Mouse (Mus musculus) neural tube, embryonic 13.5 days (tissue): ENCODE results near the gene Fkbp15. TPM values are rescaled to one million over a fixed set of nuclear protein-coding genes. Genes with fewer than 3 reads are reported as not detected.
A peak's percentile ranks its signal among the peaks of the same experiment; 100 is the strongest.

Experiments used
- ATAC-seq: fragments of 200-750 bp; cut with Nextera tagmentation; 2 replicates; pipeline ENCODE4 v1.8.0; 2017; ENCODE audit warnings: low read depth, mild to moderate bottlenecking, moderate TSS enrichment, moderate library complexity
- H3K27ac ChIP-seq: fragments of 300-500 bp; sonication (generic); replicated peaks from 2 replicates; pipeline ENCODE4 v1.5.1; 2015; ENCODE audit warnings: moderate library complexity, mild to moderate bottlenecking, inconsistent platforms
- H3K27me3 ChIP-seq: fragments of 300-500 bp; sonication (generic); 2 replicates; pipeline ENCODE4 v1.6.1; 2015; ENCODE audit warnings: mild to moderate bottlenecking, inconsistent platforms
- H3K36me3 ChIP-seq: fragments of 300-500 bp; sonication (generic); 2 replicates; pipeline ENCODE4 v1.6.1; 2015; ENCODE audit warnings: mild to moderate bottlenecking, inconsistent platforms
- H3K4me1 ChIP-seq: fragments of 300-500 bp; sonication (generic); replicated peaks from 2 replicates; pipeline ENCODE4 v1.6.1; 2015; ENCODE audit warnings: inconsistent platforms
- H3K4me2 ChIP-seq: fragments of 300-500 bp; sonication (generic); 2 replicates; pipeline ENCODE4 v1.6.1; 2015; ENCODE audit warnings: inconsistent platforms, mild to moderate bottlenecking, moderate library complexity
- H3K4me3 ChIP-seq: fragments of 300-500 bp; sonication (generic); 2 replicates; pipeline ENCODE4 v1.5.1; 2015; ENCODE audit warnings: mild to moderate bottlenecking, inconsistent platforms
- H3K9ac ChIP-seq: fragments of 300-500 bp; sonication (generic); 2 replicates; pipeline ENCODE4 v1.6.1; 2015; ENCODE audit warnings: moderate library complexity, mild to moderate bottlenecking, inconsistent platforms
- H3K9me3 ChIP-seq: fragments of 300-500 bp; sonication (generic); 2 replicates; pipeline ENCODE4 v1.6.1; 2016; ENCODE audit warnings: inconsistent platforms
- WGBS: fragments of 180-500 bp; shearing (Covaris S2); methylation state at CpG from one replicate; pipeline ENCODE4 v1.1.7; 2015; 5-methylcytosine and 5-hydroxymethylcytosine counted together
- polyA plus RNA-seq: library from polyadenylated mRNA; unstranded; fragments of >200 nt; fragmentation: Nextera tagmentation; extraction: Ambion mirVana; gene quantifications from 2 replicates; pipeline ENCODE4 v1.2.1, GENCODE M21; 2015

Gene Fkbp15
- polyA plus RNA-seq, 1 experiment from 2014 or later: 24.8 TPM

- Histone ChIP-seq H3K36me3 (peaks cover 77% of the 10 kb centered on the region), H3K27ac (no peak overlapping the region), H3K4me3 (no peak overlapping the region), H3K9me3 (no peaks in the 10 kb centered on the region), H3K27me3 (no peaks in the 10 kb centered on the region), H3K4me1 (no peaks in the 10 kb centered on the region), H3K9ac (no peak overlapping the region), H3K4me2 (no peak overlapping the region)
- ATAC-seq: no peak
- WGBS: 65% methylated on average over 4 of the region's 4 CpGs
These were observed 53.5 kb downstream of the Fkbp15 start for GRCm38 (mm10) chr4:62306840-62307239.

DNA sequence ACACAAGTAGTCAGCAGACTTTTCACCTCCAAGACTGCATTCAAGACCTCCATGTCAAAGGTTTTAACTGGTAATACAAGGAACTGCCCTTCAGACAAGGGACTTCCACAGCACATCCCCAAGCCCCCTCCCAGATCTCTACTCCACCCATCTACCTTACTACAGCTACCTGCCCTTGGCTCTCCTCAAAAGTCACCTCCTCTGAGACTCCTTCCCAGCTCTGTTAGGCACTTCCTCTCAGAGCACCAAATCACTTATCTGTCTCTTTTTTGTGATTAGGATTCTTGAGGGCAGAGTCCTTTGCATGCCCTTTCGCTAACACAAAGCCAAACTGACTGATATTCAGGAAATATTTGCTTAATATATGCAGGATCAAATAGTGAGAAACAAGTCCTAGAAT, 54.0 kb downstream of the Fkbp15 start:
- Histone ChIP-seq H3K36me3 (peaks cover 77% of the 10 kb centered on the region), H3K27ac (no peak overlapping the region), H3K4me3 (no peak overlapping the region), H3K27me3 (no peaks in the 10 kb centered on the region), H3K4me1 (no peaks in the 10 kb centered on the region), H3K4me2 (no peak overlapping the region), H3K9ac (no peak overlapping the region), H3K9me3 (no peaks in the 10 kb centered on the region)
- WGBS: 95% methylated on average over 1 of the region's 1 CpGs
- no peak for ATAC-seq

- H3K27me3 ChIP-seq: no peaks in the 10 kb centered on the region
- peaks cover 97% of the 10 kb centered on the region for H3K36me3 ChIP-seq
- no peaks in the 10 kb centered on the region for H3K9me3 ChIP-seq
- no peak overlapping the region for H3K27ac ChIP-seq
- 78% methylated on average over 1 of the region's 1 CpGs for WGBS
- H3K4me2 ChIP-seq: no peak overlapping the region
- H3K4me3 ChIP-seq: no peak overlapping the region
- H3K9ac ChIP-seq: no peak overlapping the region
- H3K4me1 ChIP-seq: no peaks in the 10 kb centered on the region
- ATAC-seq: no peak
These were observed 57.1 kb downstream of the Fkbp15 start for GRCm38 (mm10) chr4:62303288-62303687.

DNA sequence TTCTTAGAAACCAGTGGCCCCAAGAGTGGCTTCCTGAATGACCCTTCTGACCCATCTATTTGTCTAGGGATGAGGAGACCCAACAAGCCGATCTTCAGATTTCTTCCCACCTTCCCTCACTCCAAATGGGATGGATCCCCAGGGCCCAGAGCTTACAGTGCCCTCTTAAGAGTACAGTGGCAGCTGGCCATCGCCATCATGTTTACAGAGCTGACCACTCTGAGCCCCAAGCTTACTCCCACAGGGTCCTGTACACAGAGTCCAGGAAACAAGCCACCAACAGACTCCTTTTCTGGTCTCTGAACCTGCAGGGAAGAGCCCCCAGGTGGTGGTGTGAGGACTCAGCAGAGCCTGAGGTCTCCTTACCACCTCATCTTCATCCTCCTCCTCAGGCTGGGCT, 57.6 kb downstream of the Fkbp15 start:
- Histone ChIP-seq H3K27ac (no peak overlapping the region), H3K9ac (no peak overlapping the region), H3K4me1 (no peaks in the 10 kb centered on the region), H3K4me2 (no peak overlapping the region), H3K36me3 (peaks cover 97% of the 10 kb centered on the region), H3K4me3 (no peak overlapping the region), H3K27me3 (no peaks in the 10 kb centered on the region), H3K9me3 (no peaks in the 10 kb centered on the region)
- WGBS: 75% methylated on average over 2 of the region's 2 CpGs
- ATAC-seq: no peak

DNA sequence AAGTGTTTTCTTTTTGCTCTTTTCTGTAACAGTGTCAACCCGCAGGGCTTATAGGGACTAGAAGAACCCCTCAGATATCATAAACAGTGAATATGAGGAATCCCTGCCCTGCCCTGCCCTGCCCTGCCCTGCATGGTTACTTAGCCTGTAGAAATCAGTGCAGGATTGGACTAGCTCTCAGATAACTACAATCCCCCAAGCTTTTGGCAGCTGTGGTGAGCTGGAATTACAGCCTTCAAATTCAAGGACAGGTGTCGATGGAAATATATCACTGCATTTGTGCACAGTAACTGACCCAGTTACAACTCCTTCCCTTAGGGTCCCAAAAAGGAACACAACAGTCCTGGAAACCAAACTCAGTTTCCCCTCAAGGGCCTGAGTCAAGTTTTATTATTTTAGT, 60.3 kb downstream of the Fkbp15 start:
- H3K4me3 ChIP-seq: no peak overlapping the region
- no peaks in the 10 kb centered on the region for H3K27me3 ChIP-seq
- H3K9me3 ChIP-seq: no peaks in the 10 kb centered on the region
- H3K27ac ChIP-seq: no peak overlapping the region
- ATAC-seq: no peak
- H3K4me2 ChIP-seq: no peak overlapping the region
- WGBS: 95% methylated on average over 2 of the region's 2 CpGs
- H3K9ac ChIP-seq: no peak overlapping the region
- H3K36me3 ChIP-seq: peaks cover 93% of the 10 kb centered on the region
- H3K4me1 ChIP-seq: no peaks in the 10 kb centered on the region

DNA sequence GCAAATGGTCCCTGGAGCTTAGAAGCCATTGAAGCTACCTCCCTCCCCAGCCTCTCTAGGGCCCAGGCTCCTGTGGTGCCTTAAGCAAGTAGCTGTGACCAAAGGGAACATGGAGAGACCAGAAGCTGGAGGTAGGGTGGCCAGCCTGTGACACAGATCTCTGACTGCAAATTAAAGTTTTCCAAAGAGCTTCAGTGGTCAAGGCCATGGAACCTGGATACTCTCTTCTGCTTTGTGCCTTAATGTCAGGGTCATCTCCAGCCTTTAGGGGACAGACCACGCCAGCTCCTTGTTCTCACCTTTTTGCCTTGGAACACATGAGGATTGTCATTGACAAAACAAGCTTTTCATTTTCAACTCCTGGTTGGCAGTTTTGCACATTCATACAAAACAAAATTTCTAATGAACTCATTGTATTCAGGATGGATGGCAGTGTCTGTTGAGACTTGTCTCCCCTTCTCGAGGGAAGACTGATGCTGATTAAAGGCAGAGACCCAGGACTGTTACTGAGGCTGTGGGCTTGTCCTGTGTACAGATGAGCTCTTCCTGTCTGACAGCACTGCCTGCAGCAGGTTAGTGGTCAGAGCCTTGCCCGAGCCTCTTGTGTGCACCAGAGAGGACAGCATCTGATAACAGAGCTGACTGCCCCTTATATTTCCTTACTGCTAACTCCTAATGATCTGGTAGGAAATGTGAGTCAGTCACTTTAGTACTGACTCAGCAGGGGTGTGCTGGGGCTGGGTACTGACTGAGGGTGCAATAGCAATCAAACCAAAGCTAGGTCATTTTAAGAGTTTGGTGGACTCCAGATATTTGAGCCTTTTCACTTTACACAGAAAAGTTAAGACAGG, 62.8 kb downstream of the Fkbp15 start:
- H3K4me3 ChIP-seq: no peak overlapping the region
- peaks cover 73% of the 10 kb centered on the region for H3K36me3 ChIP-seq
- no peak overlapping the region for H3K9ac ChIP-seq
- H3K4me2 ChIP-seq: no peak overlapping the region
- H3K4me1 ChIP-seq: peaks cover 16% of the 10 kb centered on the region
- no peaks in the 10 kb centered on the region for H3K27me3 ChIP-seq
- no peak for ATAC-seq
- H3K9me3 ChIP-seq: no peaks in the 10 kb centered on the region
- H3K27ac ChIP-seq: no peak overlapping the region
- 87% methylated on average over 3 of the region's 3 CpGs for WGBS

DNA sequence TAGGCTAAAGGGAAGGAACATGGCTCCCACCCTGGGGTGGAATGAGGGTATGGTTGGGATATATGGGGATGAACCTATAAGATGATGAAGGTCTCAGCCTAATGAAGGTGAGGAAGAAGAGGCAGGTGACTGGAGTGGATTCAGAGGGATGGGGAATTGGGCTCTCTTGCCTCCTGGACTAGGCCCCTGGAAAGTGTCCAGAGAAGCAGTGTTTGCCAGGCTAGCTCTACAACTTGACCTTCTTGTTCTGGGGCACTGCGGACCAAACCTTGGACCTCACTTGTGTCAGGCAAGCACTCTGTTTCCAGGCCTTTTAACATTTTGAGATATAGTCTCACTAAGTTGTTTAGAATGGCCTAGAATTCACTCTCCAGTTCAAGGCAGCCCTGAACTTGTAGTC, 65.6 kb downstream of the Fkbp15 start:
- Histone ChIP-seq H3K27me3 (no peaks in the 10 kb centered on the region), H3K9me3 (no peaks in the 10 kb centered on the region), H3K4me2 (no peak overlapping the region), H3K36me3 (peaks cover 49% of the 10 kb centered on the region), H3K27ac (no peak overlapping the region), H3K4me3 (no peak overlapping the region), H3K4me1 (peaks cover 22% of the 10 kb centered on the region), H3K9ac (no peak overlapping the region)
- no peak for ATAC-seq
- 92% methylated on average over 1 of the region's 1 CpGs for WGBS

GRCm38 (mm10) chr4:62293219-62293861, 67.0 kb downstream of the Fkbp15 start:
- H3K4me3 ChIP-seq: no peak overlapping the region
- H3K27ac ChIP-seq: no peak overlapping the region; the same call in 1 of the 2 replicates
- H3K4me2 ChIP-seq: no peak overlapping the region
- 35% methylated on average over 10 of the region's 10 CpGs for WGBS
- no peaks in the 10 kb centered on the region for H3K9me3 ChIP-seq
- H3K27me3 ChIP-seq: no peaks in the 10 kb centered on the region
- H3K36me3 ChIP-seq: peaks cover 40% of the 10 kb centered on the region
- H3K9ac ChIP-seq: peak overlapping the region; percentile 38; the same call in 1 of the 2 replicates
- ATAC-seq: peak; percentile 57
- H3K4me1 ChIP-seq: peaks cover 25% of the 10 kb centered on the region

DNA sequence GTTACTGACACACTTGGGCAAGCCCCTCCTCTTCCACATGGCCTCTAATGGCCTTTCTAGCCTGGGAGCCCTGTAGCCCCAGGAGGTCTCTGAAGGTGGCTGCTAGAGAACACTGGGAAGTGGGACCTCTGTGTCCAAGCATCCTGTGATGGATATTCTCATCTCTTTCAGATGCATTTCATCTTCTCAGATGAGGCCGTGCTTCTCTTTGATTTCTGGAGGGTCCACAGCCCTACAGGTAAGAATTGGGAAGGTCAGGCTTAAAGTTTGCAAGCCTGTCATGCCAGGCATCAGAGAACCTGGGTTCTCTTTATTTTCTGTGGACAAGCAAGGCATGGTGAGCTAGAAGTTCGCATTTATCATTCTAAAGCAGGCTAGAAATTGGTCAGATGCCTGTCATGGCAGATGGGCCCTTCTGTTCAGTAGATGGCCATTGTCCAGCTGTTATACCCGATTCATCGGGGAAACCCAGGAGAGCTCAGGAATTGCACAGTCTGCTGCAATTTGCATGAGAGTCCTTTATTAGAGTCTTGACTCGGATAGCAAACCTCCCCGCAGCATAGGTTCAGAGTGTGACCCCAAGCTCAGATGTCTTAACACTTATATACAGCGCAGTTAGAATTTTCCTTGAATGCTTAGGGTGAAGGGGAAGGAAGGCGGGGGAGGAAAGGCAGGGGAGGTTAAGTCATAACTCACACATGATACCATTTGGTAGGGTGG, 67.7 kb downstream of the Fkbp15 start:
- Histone ChIP-seq H3K27ac (no peak overlapping the region), H3K9me3 (no peaks in the 10 kb centered on the region), H3K4me3 (no peak overlapping the region), H3K9ac (no peak overlapping the region), H3K4me2 (no peak overlapping the region), H3K4me1 (peaks cover 32% of the 10 kb centered on the region), H3K27me3 (no peaks in the 10 kb centered on the region), H3K36me3 (peaks cover 33% of the 10 kb centered on the region)
- 23% methylated on average over 8 of the region's 8 CpGs for WGBS
- peak; percentile 47 for ATAC-seq

GRCm38 (mm10) chr4:62290816-62291505, 69.4 kb downstream of the Fkbp15 start:
- Histone ChIP-seq H3K4me1 (peaks cover 43% of the 10 kb centered on the region), H3K36me3 (peaks cover 17% of the 10 kb centered on the region), H3K9me3 (no peaks in the 10 kb centered on the region), H3K27ac (no peak overlapping the region), H3K4me2 (no peak overlapping the region), H3K9ac (no peak overlapping the region), H3K4me3 (no peak overlapping the region), H3K27me3 (no peaks in the 10 kb centered on the region)
- ATAC-seq: no peak
- 90% methylated on average over 9 of the region's 9 CpGs for WGBS

GRCm38 (mm10) chr4:62289226-62289625, 71.1 kb downstream of the Fkbp15 start:
- H3K27me3 ChIP-seq: no peaks in the 10 kb centered on the region
- H3K9me3 ChIP-seq: no peaks in the 10 kb centered on the region
- H3K9ac ChIP-seq: no peak overlapping the region
- ATAC-seq: no peak
- 93% methylated on average over 7 of the region's 7 CpGs for WGBS
- H3K4me1 ChIP-seq: peaks cover 44% of the 10 kb centered on the region
- no peak overlapping the region for H3K4me2 ChIP-seq
- no peak overlapping the region for H3K4me3 ChIP-seq
- H3K36me3 ChIP-seq: peaks cover 9% of the 10 kb centered on the region; the same call in 1 of the 2 replicates
- no peak overlapping the region for H3K27ac ChIP-seq
